Mouse (Mus musculus) 416B (cell line): ENCODE measurements at regions not wholly inside any gene's neighbourhood (a gene's known extent, or its start where the extent isn't known, plus 50 kb on each side); places are given as distances from the start of the nearest gene placed in this dataset.

Experiments used
- DNase-seq: peaks from one replicate; pipeline ENCODE4 v3.0.0; 2011; ENCODE audit warnings: low read depth

GRCm38 (mm10) chr14:40758441-40758840 is 134.6 kb downstream of the Sh2d4b start:
- DNase-seq: no peak

GRCm38 (mm10) chr14:40740541-40740940 is 152.5 kb downstream of the Sh2d4b start:
- no peak for DNase-seq

GRCm38 (mm10) chr14:40731861-40732260 is 161.2 kb downstream of the Sh2d4b start:
- peak; percentile 34 for DNase-seq

- no peak for DNase-seq
These were observed 184.0 kb downstream of the Sh2d4b start for GRCm38 (mm10) chr14:40708981-40709531.

- no peak for DNase-seq
These were observed 185.6 kb downstream of the Sh2d4b start for GRCm38 (mm10) chr14:40707419-40707818.

GRCm38 (mm10) chr14:40703451-40703850 is 189.6 kb downstream of the Sh2d4b start:
- DNase-seq: no peak

GRCm38 (mm10) chr14:40681711-40682110 is 211.4 kb downstream of the Sh2d4b start:
- no peak for DNase-seq

GRCm38 (mm10) chr14:40653558-40653957 is 239.5 kb downstream of the Sh2d4b start:
- DNase-seq: no peak
